Mouse (Mus musculus): ENCODE data around the gene Taldo1.

Gene Taldo1

DNA sequence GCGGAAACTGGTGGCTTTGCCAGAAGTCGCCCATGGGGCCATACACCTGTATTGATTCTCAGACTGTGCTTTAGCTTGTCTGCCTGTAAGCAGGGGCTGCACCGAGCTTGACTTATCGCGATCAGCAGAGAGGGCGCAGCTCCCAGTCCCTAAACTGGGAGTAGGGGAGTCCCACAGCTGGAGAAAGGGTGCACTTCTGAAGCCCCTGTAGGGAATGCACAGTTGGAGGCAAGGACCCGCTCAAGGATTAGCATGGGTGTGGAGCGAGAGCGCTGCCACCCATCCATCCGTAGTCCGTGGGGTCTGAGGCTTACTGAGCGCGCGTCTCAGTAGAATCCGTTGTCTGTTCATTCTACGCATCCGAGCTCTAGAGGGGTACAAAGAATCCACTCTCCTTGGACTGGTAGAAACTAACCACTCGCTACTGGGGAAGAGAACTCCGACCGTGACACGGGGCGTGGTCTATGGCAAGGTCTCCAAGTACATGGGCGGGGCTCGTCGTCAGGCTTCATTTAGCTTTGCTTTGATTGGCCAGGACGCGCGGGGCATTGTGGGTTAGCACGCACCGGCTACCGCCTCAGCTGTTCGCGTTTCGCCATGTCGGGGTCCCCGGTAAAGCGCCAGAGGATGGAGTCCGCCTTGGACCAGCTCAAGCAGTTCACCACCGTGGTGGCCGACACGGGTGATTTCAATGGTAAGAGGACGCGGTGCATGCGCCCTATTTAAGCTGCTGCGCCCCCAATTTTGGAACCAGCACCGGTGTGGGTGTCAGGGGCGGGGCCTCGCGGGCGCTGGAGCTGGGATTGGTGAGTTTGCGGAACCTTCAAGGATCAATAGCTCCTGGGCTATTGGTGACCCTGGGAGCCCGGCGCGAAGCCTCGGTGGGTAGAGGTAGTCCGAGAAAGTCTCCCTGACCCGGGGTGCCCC, at the start of gene Taldo1:
Gene Taldo1 (plus strand): TSS at position 575 of the 927 bp plus-strand sequence.
- peak; percentile 94 for DNase-seq (ENCODE audit: low read depth)

DNA sequence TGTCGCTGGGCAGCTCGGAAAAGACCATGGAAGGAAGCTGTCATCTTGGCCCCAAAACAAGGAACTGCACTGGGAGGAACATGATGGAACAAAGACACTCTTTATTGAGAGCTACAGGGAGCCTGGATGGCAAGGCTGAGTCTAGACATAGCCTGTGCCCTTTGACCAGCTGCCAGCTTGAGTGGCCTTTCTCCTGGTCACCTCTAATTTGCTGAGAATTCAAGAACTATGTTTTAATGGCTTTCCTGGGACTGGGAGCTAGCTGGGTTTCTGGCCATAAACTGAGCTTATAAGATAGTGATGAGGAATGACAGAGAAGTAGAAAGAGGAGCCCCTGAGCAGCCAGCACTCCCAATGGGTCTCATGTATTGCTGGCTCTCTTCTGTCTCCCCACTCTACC, 48.8 kb upstream of the Taldo1 start:
- DNase-seq (ENCODE audit: low read depth): no peak

- DNase-seq (ENCODE audit: low read depth): no peak
Measured at GRCm38 (mm10) chr7:141343696-141344095, 48.3 kb upstream of the Taldo1 start.

- no peak for DNase-seq (ENCODE audit: low read depth)
Measured at GRCm38 (mm10) chr7:141344787-141345186, 47.2 kb upstream of the Taldo1 start.

DNA sequence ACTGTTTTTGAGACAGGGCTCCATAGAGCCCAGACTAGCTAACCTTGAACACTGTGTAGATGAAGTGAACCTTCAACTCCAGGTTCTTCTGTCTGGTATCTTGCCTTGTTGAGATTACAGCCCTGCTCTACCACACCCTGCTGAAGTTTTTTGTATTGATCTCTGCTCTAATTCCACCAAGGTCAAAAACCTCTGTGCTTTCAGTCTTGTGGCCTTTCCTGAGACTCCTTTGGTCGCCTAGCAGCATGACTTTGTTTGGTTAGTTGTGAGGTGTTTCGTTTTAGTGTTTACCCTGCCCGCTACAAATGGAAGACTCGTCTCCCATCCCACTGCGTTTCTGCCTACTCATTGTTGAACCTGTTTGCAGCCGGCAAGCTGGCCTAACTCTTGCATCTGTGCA, 40.9 kb upstream of the Taldo1 start:
- no peak for DNase-seq (ENCODE audit: low read depth)

GRCm38 (mm10) chr7:141355051-141355450, 36.9 kb upstream of the Taldo1 start:
- DNase-seq (ENCODE audit: low read depth): no peak

DNA sequence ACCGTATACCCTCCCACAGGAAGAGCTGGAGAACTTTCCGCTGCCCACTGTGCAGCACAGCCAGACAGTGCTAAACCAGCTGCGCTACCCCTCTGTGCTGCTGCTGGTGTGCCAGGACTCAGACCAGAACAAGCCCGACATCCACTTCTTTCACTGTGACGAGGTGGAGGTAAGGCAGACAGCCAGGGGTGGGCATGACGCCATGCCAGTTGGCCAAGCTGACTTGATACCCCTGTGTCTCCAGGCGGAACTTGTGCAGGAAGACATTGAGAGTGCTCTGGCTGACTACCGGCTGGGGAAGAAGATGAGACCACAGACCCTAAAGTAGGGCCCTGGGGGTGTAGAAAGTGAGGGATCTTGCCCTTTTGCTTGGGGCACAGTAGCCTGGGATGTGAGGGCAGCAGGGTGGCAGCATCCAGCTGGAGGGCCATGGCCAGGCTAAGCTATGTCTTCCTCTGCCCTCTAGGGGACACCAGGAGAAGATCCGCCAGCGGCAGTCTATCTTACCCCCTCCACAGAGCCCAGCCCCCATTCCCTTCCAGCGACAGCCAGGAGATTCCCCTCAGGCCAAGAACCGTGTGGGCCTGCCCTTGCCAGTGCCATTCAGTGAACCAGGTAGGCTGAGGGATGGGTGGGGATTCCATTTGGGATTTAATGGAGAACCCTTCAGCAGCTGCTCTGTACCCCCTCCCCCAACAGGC, 36.2 kb upstream of the Taldo1 start:
- peak; percentile 19 for DNase-seq (ENCODE audit: low read depth)

- DNase-seq (ENCODE audit: low read depth): no peak
Measured at GRCm38 (mm10) chr7:141356971-141357370, 35.0 kb upstream of the Taldo1 start.

- no peak for DNase-seq (ENCODE audit: low read depth)
Measured at GRCm38 (mm10) chr7:141361510-141361909, 30.5 kb upstream of the Taldo1 start.

- peak; percentile 89 for DNase-seq (ENCODE audit: low read depth)
Measured at GRCm38 (mm10) chr7:141363106-141363751, 28.8 kb upstream of the Taldo1 start.

DNA sequence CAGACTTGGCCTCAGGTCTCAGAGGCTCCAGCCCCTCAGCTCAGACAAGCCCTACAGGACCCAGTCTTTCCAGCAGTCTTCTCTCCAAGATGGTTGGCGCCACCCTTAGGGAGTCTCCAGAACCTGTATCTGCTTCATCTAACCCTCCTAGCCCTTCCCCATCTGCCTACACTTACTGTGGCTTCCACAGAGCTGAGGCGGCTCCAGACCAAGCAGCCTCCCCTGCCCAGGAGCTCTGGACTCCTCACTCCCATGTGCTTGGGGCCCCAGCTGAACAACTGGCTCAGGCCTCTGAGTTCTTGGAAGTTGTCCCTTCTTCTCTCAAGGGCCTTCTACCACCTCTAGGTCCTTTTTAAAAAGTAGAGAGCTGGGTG, 28.3 kb upstream of the Taldo1 start:
- DNase-seq (ENCODE audit: low read depth): no peak

DNA sequence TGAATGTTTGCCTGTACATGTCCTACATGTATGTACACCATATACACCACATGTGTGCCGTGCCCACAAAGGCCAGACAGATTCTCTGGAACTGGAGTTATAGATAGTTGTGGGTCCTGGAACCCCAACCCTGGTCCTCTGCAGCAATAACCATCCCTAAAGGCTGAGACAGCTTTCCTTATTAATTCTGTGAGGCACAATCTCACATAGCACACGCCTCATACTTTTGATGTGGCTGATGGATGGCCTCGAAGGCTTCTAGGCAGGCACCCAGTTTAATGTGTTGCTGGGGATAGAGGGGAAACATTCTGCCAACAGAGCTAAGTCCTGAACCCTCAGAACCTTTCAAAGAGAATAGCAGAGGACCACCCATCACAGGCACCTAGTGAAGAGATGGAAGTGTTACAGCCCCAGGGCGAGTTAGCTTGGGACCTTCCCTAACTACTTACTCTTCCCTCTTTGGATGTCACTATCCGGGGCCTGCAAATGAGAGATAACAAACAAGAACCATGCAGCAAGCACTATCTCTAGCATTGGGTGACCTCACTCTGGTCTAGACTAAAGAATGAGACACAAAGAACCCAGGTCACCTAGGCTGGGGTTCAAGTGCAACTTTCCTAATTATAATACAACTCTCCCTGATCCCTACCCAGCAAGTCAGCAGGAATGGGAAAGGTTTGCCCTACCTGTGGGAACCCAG, 27.5 kb upstream of the Taldo1 start:
- no peak for DNase-seq (ENCODE audit: low read depth)

DNA sequence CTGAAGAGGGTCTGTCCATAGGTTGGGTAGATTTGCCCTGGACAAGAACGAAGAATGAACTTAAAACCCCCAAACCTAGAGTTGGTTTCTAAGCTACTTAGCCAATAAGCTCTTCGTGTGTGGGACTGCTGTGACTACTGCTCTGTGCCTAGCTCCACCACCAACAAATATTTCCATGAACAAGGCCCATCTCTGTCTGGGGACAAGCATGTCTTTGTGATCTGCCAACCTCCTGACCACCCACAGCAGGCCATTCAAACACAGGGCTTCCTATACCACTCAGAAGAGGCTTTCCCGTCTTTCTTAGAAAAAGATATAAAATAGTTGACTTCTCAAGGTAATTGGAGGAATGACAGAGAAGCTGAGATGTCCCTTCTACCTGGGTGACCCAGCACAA, 27.0 kb upstream of the Taldo1 start:
- DNase-seq (ENCODE audit: low read depth): no peak

DNA sequence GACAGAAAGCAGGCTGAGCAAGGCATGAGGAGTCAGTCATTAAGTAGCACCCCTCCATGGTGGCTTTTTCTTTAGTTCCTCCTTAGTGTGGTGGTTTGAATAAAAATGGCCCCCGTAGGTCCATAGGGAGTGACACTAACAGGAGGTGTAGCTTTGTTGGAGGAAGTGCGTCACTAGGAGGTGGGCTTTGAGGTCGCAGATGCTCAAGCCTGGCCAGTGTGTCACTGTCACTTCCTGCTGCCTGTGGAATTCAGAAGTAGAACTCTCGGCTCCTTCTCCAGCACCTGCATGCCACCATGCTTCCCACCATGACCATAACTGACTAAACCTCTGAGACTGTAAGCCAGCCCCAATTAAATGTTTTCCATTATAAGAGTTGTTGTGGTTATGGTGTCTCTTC, 24.6 kb upstream of the Taldo1 start:
- no peak for DNase-seq (ENCODE audit: low read depth)

- no peak for DNase-seq (ENCODE audit: low read depth)
Measured at GRCm38 (mm10) chr7:141369918-141370317, 22.1 kb upstream of the Taldo1 start.

GRCm38 (mm10) chr7:141371942-141372595, 19.9 kb upstream of the Taldo1 start:
- DNase-seq (ENCODE audit: low read depth): peak; percentile 76

GRCm38 (mm10) chr7:141373611-141374010, 18.4 kb upstream of the Taldo1 start:
- DNase-seq (ENCODE audit: low read depth): no peak

GRCm38 (mm10) chr7:141374399-141374798, 17.6 kb upstream of the Taldo1 start:
- DNase-seq (ENCODE audit: low read depth): no peak

DNA sequence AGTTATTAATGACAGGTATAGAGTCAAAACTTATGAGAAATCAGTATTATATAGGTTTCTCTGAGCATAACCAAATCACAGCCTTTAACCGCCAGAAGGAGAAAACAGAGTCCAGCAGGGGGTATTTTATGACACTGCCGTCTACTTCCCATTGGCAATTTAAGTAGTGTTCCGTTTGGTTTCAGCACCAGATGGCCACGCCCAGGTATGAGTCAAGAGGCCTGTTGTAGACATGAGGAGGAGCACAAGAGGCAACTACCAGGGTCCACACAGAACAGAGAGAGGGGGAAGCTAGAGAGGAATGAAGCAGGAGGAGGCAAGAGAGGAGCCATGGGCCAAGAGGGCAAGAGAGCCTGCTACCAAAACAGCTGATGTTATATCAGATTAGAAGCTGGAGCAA, 12.4 kb upstream of the Taldo1 start:
- DNase-seq (ENCODE audit: low read depth): peak; percentile 52

GRCm38 (mm10) chr7:141381068-141381835, 10.7 kb upstream of the Taldo1 start:
- DNase-seq (ENCODE audit: low read depth): no peak

All from NIH3T3 (cell line).